Mouse (Mus musculus) monocyte, adult 2 months (primary cell): ENCODE results near the gene Tsku.

Source experiments
- DNase-seq, 2 experiments: peaks; one replicate each; pipeline ENCODE4 v3.0.0; 2022; ENCODE audit warnings: low spot score in 2 of 2, low read depth in 1 of 2

Gene Tsku

GRCm38 (mm10) chr7:98329651-98330374 lies 31.3 kb downstream of the Tsku start:
- DNase-seq, result no peak

DNA sequence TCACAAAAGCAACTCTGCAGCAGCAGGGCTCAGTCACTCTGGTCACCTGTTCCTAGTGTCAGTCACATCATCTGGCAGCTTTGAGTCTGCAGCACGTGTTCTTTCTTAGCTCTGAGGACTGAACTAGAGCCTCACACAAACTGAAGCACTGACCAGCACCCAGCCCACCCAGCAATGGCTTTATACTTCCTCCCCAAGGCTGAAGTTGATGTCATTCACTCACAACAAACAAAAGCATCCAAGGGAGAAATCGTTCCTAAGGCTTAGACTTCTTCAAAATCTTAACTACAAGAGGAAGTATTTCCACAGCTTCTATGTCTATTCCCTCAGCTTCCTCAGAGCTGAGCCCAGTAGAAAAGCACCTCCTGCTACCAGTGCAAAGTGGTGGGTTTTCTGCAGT lies 32.8 kb downstream of the Tsku start:
- DNase-seq, result no peak

DNA sequence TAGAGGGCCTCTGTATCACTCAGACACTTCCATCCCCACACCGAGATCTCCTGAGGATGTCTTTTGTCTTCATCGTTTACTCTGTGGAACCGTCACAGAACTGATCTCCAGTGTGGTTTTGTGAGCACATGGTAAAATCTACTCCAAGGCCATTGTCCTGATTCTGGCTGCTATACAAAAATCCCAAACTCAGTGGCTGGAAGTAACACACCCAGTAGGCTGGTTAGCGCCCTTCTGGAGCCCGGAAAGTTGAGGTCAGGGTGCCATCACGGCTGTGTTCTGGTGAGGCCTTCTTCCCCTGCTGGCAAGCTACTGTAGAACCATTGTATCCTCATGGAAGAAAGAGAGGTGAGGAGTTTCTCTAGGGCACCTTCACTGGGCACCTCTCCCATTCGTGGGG lies 35.1 kb downstream of the Tsku start:
- no peak for DNase-seq

- no peak for DNase-seq
Measured at GRCm38 (mm10) chr7:98324228-98324627, 36.9 kb downstream of the Tsku start.

DNA sequence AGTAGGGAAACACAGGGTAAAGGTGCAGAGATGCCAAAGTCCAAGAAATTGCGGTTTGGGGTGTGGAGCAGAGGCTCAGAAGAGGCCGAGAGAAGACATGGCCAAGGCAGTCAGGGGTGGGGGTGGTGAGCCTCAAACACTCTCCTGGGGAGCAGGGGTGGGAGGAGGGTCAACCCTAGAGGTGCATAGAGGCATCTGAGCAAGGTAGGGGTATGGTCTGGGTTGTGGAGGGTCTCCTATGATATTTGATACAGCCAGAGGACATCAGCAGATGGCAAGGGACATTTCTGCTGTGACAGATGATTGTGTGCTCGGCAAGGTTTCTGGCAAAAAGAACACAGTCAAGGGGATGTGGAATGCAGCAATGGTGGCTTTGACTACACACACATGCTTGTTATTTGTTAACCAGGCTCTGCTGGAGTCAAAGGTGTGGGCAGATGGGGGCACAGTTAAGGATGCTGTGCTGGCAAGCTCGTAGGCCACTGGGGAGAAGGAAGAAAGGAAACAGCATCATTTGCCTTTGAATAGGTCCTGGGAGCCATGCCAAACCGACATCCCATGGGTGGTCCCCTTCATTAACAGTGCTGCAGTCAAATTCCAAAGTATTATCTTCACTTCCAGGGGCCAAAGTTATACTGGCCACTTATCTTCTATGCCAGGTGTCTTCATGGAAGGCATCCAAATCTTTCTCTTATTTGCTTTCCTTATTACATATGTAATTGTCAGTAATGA lies 37.7 kb downstream of the Tsku start:
- no peak for DNase-seq

- DNase-seq, result peak; percentile 40 to 48
Measured at GRCm38 (mm10) chr7:98322415-98322814, 38.7 kb downstream of the Tsku start.

DNA sequence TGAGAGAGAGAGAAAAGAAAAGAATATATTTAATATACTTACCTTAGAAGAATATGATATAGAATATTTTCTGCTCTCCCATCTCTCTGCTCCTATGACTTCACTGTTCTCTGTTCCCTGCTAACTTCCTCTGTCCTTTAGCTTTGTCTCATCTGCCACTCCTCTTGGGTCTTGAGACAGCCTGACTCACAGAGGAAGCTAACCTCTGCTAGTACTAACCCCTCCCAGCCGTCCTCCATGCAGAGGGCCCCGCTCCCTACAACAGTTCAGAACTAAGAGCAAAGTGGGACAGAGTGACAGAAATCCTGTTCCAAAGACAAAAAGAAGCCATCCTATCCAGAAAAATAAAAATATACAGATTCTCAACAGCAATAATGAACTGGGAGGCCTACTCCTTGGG lies 40.0 kb downstream of the Tsku start, which contains the start of gene Acer3:
TSS of gene Acer3 (minus strand) at position 126 of the 400 bp plus-strand sequence.
- peak; percentile 53 for DNase-seq

- DNase-seq, result no peak
Measured at GRCm38 (mm10) chr7:98320006-98320556, 41.0 kb downstream of the Tsku start.

GRCm38 (mm10) chr7:98316568-98316967 lies 44.6 kb downstream of the Tsku start:
- DNase-seq, result no peak

GRCm38 (mm10) chr7:98315087-98315486 lies 46.0 kb downstream of the Tsku start:
- no peak for DNase-seq

DNA sequence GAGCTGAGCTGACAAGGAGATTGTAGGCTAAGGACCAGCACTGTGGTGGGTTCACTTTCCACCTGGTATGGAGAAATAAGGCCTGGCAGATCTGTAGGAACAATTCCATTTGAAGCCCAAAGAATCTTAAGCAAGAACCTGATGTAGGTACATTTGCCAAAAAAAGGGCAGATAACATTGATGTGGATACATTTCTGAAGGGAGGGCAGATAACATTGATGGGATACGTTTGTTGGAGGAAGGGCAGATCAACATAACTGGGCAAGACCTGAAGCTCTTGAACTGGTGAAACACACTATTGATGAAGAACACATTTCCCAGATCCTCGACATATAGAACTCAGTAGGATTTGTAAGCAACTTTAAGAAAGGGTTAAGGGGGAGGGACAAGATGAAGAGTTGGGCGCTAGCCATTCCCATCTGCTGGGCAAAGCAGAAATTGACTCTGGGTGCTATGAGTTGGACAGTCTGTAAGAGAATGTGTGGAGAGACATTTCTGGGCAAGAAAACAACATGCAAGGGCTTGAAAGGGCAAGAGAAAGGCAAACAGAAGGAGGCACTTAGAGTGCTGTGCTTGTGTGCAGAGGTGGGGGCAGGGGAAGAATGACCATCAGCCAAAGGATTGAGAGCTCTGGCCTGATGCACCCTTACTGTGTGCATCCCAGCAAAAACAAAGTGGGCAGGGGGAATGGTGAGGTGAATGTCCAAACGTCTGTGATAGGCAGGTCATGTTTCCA lies 48.8 kb downstream of the Tsku start:
- DNase-seq, result no peak

GRCm38 (mm10) chr7:98310266-98310665 lies 50.9 kb downstream of the Tsku start:
- DNase-seq, result no peak

DNA sequence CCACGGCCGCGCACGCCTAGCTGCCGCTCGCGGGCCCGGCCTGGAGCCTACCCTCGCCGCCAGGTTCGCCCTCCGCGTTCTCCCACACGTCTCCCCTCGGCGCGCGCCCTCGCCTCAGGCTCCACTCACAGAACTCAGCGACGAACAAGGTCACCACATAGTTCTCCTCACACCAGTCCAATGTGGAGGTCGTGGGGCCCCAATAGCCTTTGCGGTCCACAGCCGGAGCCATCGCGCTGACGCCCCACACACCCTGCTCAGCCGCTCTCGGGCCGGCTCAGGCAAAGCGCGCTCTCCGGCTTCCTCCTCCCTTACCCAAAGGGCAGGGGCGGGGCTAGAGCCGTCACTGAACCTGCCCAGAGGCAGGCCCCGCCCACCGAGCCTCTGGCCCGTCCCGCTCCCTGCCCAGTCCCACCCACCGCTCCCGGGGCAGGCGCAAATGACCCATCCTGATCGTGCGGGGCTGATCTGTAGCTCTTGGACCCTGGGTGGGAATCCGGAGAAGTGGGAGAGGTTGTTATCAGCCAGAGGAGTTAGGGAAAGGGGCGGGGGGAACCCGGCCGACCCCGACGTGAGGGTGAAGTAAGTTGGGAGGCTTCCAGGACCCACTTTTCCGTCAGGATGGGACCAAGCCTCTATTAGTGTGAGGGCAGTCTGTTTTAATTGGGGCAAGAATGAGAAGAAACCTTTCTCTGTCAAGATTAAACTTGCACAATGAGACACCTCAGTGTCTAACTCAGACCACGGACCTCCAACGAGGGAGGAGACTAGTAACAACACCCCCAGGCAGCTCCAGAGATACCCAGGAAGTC lies 51.7 kb downstream of the Tsku start:
- DNase-seq, result peak; percentile 80 to 89

GRCm38 (mm10) chr7:98308607-98309218 lies 52.4 kb downstream of the Tsku start:
- no peak for DNase-seq

GRCm38 (mm10) chr7:98307921-98308606 lies 53.1 kb downstream of the Tsku start:
- no peak for DNase-seq

DNA sequence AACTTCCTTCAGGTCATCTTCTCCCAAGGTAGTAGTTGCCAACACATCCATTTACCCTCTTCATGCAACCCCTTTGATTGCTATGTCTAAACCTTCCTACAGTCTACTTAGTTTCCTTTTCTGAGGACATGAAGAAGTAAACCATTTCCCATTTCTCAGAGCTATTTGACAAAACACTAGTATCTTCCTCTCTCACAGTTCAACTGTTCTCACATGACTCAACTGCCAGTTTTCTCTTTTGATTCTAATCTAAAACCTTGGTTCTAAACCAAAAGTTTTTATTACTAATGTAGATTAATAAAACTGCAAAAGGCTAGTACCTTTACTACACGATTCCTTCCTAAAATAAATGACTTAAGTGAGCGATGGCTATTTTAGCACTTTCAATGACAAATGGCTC lies 53.7 kb downstream of the Tsku start:
- no peak for DNase-seq
